8 mouse cellular contexts compared by ENCODE assay signal in genomic region chr7:25006171-25006570, GRCm38 (mm10). TPM values are rescaled to one million over a fixed set of nuclear protein-coding genes. Genes with fewer than 3 reads are reported as not detected.
A peak's percentile ranks its signal among the peaks of the same experiment; 100 is the strongest.
DNase-seq lines count a peak whose midpoint lies in the region; ATAC-seq and TF ChIP-seq lines count a peak whose summit lies in the region.

No protein-coding gene starts in this region.

- peak overlapping the region; percentile 78 for H3K4me3 ChIP-seq in cerebellum, adult 2 months (replicated peaks; ENCODE audit: insufficient read depth, low read depth, low read length)
- H3K4me3 ChIP-seq in neural tube, embryonic 11.5 days (ENCODE audit: low read depth, low read length): peak overlapping the region; percentile 53
- peak overlapping the region; percentile 41; the same call in 1 of the 2 replicates for H3K4me3 ChIP-seq in liver, postnatal 0 days (ENCODE audit: low read depth, low read length)

- H3K9me3 ChIP-seq in neural tube, embryonic 11.5 days (ENCODE audit: control insufficient read depth, low read length): no peaks in the 10 kb centered on the region
- H3K9me3 ChIP-seq in liver, postnatal 0 days (ENCODE audit: low read length): no peaks in the 10 kb centered on the region

- H3K9ac ChIP-seq in neural tube, embryonic 11.5 days (ENCODE audit: low read length): peak overlapping the region; percentile 68; the same call in 1 of the 2 replicates
- no peak overlapping the region for H3K9ac ChIP-seq in liver, postnatal 0 days (replicated peaks)

- H3K27ac ChIP-seq in cerebellum, adult 2 months (ENCODE audit: insufficient read depth, low read length): peak overlapping the region; percentile 69
- H3K27ac ChIP-seq in neural tube, embryonic 11.5 days (ENCODE audit: low read depth, low read length): no peak overlapping the region
- no peak overlapping the region for H3K27ac ChIP-seq in liver, postnatal 0 days (ENCODE audit: low read depth)

- H3K4me1 ChIP-seq in cerebellum, adult 2 months (ENCODE audit: control insufficient read depth, insufficient read depth, low read length): peaks cover 28% of the 10 kb centered on the region
- H3K4me1 ChIP-seq in neural tube, embryonic 11.5 days (ENCODE audit: control insufficient read depth, insufficient read depth, low read length): peaks cover 23% of the 10 kb centered on the region
- peaks cover 5% of the 10 kb centered on the region for H3K4me1 ChIP-seq in liver, postnatal 0 days (ENCODE audit: insufficient read depth)

- H3K4me2 ChIP-seq in neural tube, embryonic 11.5 days (ENCODE audit: low read depth): peak overlapping the region; percentile 88
- H3K4me2 ChIP-seq in liver, postnatal 0 days (ENCODE audit: low read depth, low read length): peak overlapping the region; percentile 59

- H3K36me3 ChIP-seq in neural tube, embryonic 11.5 days (ENCODE audit: control insufficient read depth, insufficient read depth, low read length): no peaks in the 10 kb centered on the region
- H3K36me3 ChIP-seq in liver, postnatal 0 days (replicated peaks; ENCODE audit: insufficient read depth, low read length): no peaks in the 10 kb centered on the region

- no peak for DNase-seq in cerebellum, adult 2 months
- DNase-seq in cerebellum, postnatal 4 days (ENCODE audit: low spot score in 2 of 2): no peak
- DNase-seq in neural tube, embryonic 11.5 days (ENCODE audit: low spot score): no peak
- no peak for DNase-seq in neural tube, embryonic 10.5 days (ENCODE audit: extremely low spot score, low spot score)
- no peak for DNase-seq in liver, postnatal 0 days
- DNase-seq in urinary bladder, adult 18-20 months (ENCODE audit: low spot score in 2 of 2): no peak
- no peak for DNase-seq in frontal cortex, postnatal 36 days (ENCODE audit: low spot score in 2 of 2)

- H3K27me3 ChIP-seq in cerebellum, adult 2 months (ENCODE audit: control insufficient read depth, insufficient read depth, low read length): no peaks in the 10 kb centered on the region
- peaks cover 59% of the 10 kb centered on the region for H3K27me3 ChIP-seq in neural tube, embryonic 11.5 days (ENCODE audit: control insufficient read depth, insufficient read depth, low read length)
- H3K27me3 ChIP-seq in liver, postnatal 0 days (ENCODE audit: insufficient read depth, low read length): peaks cover 61% of the 10 kb centered on the region

- no peak; the same call in 1 of the 2 replicates for ATAC-seq in neural tube, embryonic 11.5 days (ENCODE audit: insufficient read depth, low FRiP score, low TSS enrichment)
- ATAC-seq in liver, postnatal 0 days: peak; percentile 10; the same call in 1 of the 2 replicates
- ATAC-seq in megakaryocyte progenitor cell, adult 5-6 weeks (replicated peaks; ENCODE audit: poor library complexity): no peak

- no peak for TF ChIP-seq CTCF in cerebellum, adult 2 months (IDR thresholded peaks at IDR 0.05; ENCODE audit: borderline replicate concordance, insufficient read depth, low read depth, low read length)
- no peak for TF ChIP-seq CTCF in liver, postnatal 0 days (IDR thresholded peaks at IDR 0.05; ENCODE audit: low read depth)

- no peak for TF ChIP-seq POLR2A in cerebellum, adult 2 months (IDR thresholded peaks at IDR 0.05; ENCODE audit: borderline replicate concordance, insufficient read depth, low read length)

- TF ChIP-seq EP300 in liver, postnatal 0 days (IDR thresholded peaks at IDR 0.05; ENCODE audit: low read depth): no peak

- 57% methylated on average over 3 of the region's 3 CpGs for WGBS in cerebellum, adult 2 months
- WGBS in neural tube, embryonic 11.5 days: 71% methylated on average over 3 of the region's 3 CpGs
- WGBS in liver, postnatal 0 days (ENCODE audit: insufficient replicate concordance): 40% methylated on average over 3 of the region's 3 CpGs

RNA-seq across cellular contexts. Expression of gene Atp1a3, which starts 0.4 kb away (rescaled TPM):
- polyA plus RNA-seq in cerebellum, adult 2 months (2012; rRNA removed): 1,466 and 1,473 TPM in 2 replicates
- polyA plus RNA-seq in neural tube, embryonic 11.5 days (2014; fragmentation: Nextera tagmentation; extraction: Ambion mirVana): 50.6 and 59.9 TPM in 2 replicates
- polyA plus RNA-seq in liver, postnatal 0 days (2015; fragmentation: Nextera tagmentation; extraction: Ambion mirVana): 0.85 and 1.2 TPM in 2 replicates
- total RNA-seq in megakaryocyte progenitor cell, adult 5-6 weeks (2015): 24.4 and 35.2 TPM in 2 replicates
- total RNA-seq in megakaryocyte progenitor cell, adult 5-6 weeks (2017): 18.4 and 28.5 TPM in 2 replicates

RNA-seq across cellular contexts. Expression of gene Rabac1, which starts 33.6 kb away (rescaled TPM):
- polyA plus RNA-seq in cerebellum, adult 2 months (2012; rRNA removed): 637 and 648 TPM in 2 replicates
- 111 and 118 TPM in 2 replicates for polyA plus RNA-seq in neural tube, embryonic 11.5 days (2014; fragmentation: Nextera tagmentation; extraction: Ambion mirVana)
- 88.2 and 92.7 TPM in 2 replicates for polyA plus RNA-seq in liver, postnatal 0 days (2015; fragmentation: Nextera tagmentation; extraction: Ambion mirVana)
- 95.6 and 117 TPM in 2 replicates for total RNA-seq in megakaryocyte progenitor cell, adult 5-6 weeks (2015)
- total RNA-seq in megakaryocyte progenitor cell, adult 5-6 weeks (2017): 89.2 and 101 TPM in 2 replicates

Comparison
In these comparisons a context has a peak if more than half of its experiments do, and no peak if none do; other contexts are left out.
1. RNA of gene Atp1a3, which starts 0.4 kb away (polyA plus RNA-seq): 1,466 to 1,473 TPM in cerebellum, adult 2 months and 50.6 to 59.9 TPM in neural tube, embryonic 11.5 days; 0.85 to 1.2 TPM in liver, postnatal 0 days; every median in the first group is over 10 times any median in the second.
2. Peak in every context shown above with its lines, with median percentiles within 50 percentile points of each other: H3K4me3 ChIP-seq.